Mouse (Mus musculus) NIH3T3 (cell line): ENCODE data around the gene Zfp648.

Experiments used
- DNase-seq: peaks from one replicate; pipeline ENCODE4 v3.0.0-alpha.2; 2012; ENCODE audit warnings: low read depth

Zfp648 gene

GRCm38 (mm10) chr1:154220566-154220965 lies 19.6 kb downstream of the Zfp648 start:
- no peak for DNase-seq

DNA sequence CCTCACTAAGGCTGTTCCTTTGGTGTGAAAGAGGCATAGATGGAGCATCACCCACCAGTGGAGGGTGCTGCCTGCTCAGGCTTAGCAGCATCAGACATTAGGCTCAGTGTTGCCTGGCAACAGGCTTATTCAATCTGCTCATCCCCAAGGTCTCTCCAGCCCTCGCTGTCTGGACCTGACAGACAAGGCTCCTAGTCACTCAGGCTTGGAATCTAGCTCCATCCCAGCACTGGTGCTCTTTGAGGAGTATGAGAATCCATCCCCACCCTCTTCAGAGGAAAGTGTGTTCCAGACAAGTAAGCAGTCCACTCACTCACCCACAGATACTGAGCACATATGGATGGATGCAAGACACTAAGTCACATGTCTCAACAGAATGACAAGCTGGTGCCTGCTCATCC lies 22.8 kb downstream of the Zfp648 start:
- no peak for DNase-seq

- DNase-seq: no peak
Observed at GRCm38 (mm10) chr1:154232594-154232993, 31.6 kb downstream of the Zfp648 start.

GRCm38 (mm10) chr1:154233033-154233432 lies 32.0 kb downstream of the Zfp648 start:
- no peak for DNase-seq

DNA sequence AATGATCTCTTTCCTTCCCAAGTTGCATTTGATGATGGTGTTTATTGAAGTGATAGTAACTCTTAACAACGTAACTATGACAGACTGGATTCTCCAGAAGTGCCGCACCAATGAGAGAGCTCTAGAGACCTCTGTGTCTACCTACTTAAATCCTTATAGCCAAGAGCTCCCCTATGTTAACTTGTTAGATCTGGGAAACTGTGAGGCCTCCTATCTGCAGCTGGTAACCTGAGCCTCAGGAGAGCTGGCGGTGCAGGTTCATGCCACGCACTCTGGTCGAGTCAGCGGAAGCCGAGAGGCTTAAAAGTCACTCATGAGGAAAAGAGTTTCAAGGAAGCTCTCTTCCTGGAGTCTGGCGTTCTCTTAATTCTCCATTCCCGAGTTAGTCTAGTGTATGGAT lies 33.8 kb downstream of the Zfp648 start:
- DNase-seq: no peak

DNA sequence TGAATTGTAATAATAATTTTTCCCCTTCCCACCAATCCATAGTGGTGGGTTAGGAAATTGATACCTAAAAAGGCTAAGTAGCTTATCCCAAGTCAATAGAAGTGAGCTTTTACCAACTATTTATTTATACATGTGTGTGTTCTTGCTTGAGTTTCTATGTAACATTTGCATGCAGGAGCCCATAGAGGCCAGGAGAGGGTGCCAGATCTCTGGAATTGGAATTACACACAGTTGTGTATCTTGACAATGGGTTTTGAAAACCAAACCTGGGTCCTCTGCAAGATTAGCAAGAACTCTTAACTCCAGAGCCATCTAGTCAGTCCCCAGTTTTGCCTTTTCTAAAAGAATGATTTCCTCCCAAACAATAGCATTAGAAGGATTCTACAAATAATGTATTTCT lies 37.9 kb downstream of the Zfp648 start:
- peak; percentile 30 for DNase-seq

GRCm38 (mm10) chr1:154251186-154251585 lies 50.2 kb downstream of the Zfp648 start:
- no peak for DNase-seq

GRCm38 (mm10) chr1:154252739-154253138 lies 51.8 kb downstream of the Zfp648 start:
- no peak for DNase-seq
